Mouse (Mus musculus) embryonic facial prominence, embryonic 10.5 days (tissue): ENCODE results near the gene Gm49358. TPM values are rescaled to one million over a fixed set of nuclear protein-coding genes. Genes with fewer than 3 reads are reported as not detected.

Experiments used
- DNase-seq: peaks from one replicate; pipeline ENCODE4 v3.0.0-alpha.2; 2017; ENCODE audit warnings: low spot score
- H3K27ac ChIP-seq: fragments of 300-500 bp; sonication (generic); replicated peaks from 2 replicates; pipeline ENCODE4 v1.5.1; 2016; ENCODE audit warnings: mild to moderate bottlenecking
- H3K27me3 ChIP-seq: fragments of 300-500 bp; sonication (generic); replicated peaks from 2 replicates; pipeline ENCODE4 v1.6.1; 2016; ENCODE audit warnings: low read depth, mild to moderate bottlenecking; ENCODE audit not compliant: poor library complexity, severe bottlenecking
- H3K36me3 ChIP-seq: fragments of 300-500 bp; sonication (generic); replicated peaks from 2 replicates; pipeline ENCODE4 v1.6.1; 2016; ENCODE audit warnings: mild to moderate bottlenecking, moderate library complexity
- H3K4me1 ChIP-seq: fragments of 300-500 bp; sonication (generic); 2 replicates; pipeline ENCODE4 v1.6.1; 2016
- H3K4me3 ChIP-seq: fragments of 300-500 bp; sonication (generic); 2 replicates; pipeline ENCODE4 v1.5.1; 2016; ENCODE audit warnings: mild to moderate bottlenecking, moderate library complexity
- H3K9me3 ChIP-seq: fragments of 300-500 bp; sonication (generic); 2 replicates; pipeline ENCODE4 v1.6.1; 2016; ENCODE audit warnings: mild to moderate bottlenecking
- WGBS: fragments of 180-500 bp; shearing (Covaris S2); methylation state at CpG from one replicate; pipeline ENCODE4 v1.1.7; 2016; 5-methylcytosine and 5-hydroxymethylcytosine counted together
- polyA plus RNA-seq: library from polyadenylated mRNA; unstranded; fragments of >200 nt; fragmentation: Nextera tagmentation; extraction: Ambion mirVana; gene quantifications from 2 replicates; pipeline ENCODE4 v1.2.1, GENCODE M21; 2016

The Gm49358 gene
- not detected in 2 replicates for polyA plus RNA-seq

DNA sequence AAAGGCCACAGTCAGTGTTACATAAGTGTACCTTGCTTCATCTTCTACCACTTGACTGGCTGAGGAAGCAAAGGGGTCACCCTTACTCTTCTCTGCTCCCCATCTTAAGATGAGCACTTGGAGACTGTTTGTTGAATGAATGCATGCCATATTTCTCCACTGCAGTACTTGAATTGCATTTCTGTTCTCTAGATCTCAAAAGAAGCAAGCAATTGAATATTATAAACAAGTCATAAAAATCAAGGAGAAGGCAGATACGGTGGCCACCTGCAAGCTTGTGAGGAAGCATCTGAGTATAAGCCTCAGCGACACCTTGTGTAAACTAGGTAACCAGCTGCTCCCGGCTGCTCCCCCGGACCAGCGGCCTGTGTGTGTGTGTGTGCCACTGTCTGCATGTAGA, at the start of gene Gm49358:
Gene Gm49358 (plus strand): TSS at position 301 of the 400 bp plus-strand sequence.
- Histone ChIP-seq H3K27ac (no peak within 1 kb of the TSS), H3K9me3 (no peaks in the 10 kb centered on the region), H3K27me3 (no peaks in the 10 kb centered on the region), H3K36me3 (no peaks in the 10 kb centered on the region), H3K4me3 (no peak within 1 kb of the TSS), H3K4me1 (peaks cover 13% of the 10 kb centered on the region)
- 95% methylated on average over 5 of the region's 5 CpGs for WGBS
- no peak for DNase-seq

DNA sequence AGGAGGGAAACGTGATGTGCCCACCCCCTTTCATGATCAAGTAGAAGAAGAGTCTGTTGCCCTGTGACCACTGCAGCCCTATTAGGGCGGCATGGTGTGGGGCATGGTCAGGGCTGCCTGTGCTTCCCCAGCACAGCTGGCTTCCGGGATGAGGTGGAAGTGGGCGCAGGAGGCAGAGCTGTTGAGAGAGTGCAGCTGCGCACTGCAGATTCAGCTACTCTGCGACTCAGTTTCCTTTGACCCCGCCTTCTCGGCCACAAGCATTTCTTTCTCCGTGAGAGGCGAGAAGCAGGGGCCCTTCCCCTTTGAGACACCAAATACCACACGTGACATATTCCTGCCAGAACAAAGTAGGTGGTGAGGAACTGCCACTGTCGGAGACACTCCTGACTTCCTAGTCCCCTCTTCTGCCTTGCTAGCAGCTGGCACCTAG, 36.2 kb upstream of the Gm49358 start:
- H3K27ac ChIP-seq: peak overlapping the region; percentile 79

DNA sequence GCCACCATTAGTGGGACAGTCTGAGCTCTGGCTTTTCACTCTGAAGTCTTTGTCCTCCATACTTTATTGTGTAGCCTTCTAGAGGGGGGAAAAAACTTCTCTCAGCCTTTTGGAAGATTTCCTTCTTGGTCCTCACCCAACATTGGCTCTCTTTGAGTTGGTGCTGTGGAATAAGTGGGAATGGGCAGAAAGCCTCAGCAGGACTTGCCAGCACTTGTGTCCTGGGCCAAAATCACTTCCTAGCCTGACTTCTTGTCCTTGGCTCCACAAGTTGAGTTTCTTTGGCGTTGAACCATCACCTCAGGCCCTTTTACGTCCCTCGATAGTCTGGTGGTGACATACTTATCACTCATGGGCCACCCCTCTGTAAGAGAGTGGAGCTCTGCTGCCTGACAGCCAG, 35.6 kb upstream of the Gm49358 start:
- no peak for DNase-seq
- peak overlapping the region; percentile 79 for H3K27ac ChIP-seq

More for the DNA sequence above, 36.2 kb upstream of the Gm49358 start:
- peak; percentile 65 for DNase-seq
- peaks cover 14% of the 10 kb centered on the region for H3K4me1 ChIP-seq
- no peaks in the 10 kb centered on the region for H3K9me3 ChIP-seq
- H3K4me3 ChIP-seq: peak overlapping the region; percentile 50
- WGBS: 4% methylated on average over 12 of the region's 12 CpGs
- no peaks in the 10 kb centered on the region for H3K36me3 ChIP-seq
- 0 out of 2 replicates have a peak, but pooled peaks cover 3% of the 10 kb centered on the region for H3K27me3 ChIP-seq

DNA sequence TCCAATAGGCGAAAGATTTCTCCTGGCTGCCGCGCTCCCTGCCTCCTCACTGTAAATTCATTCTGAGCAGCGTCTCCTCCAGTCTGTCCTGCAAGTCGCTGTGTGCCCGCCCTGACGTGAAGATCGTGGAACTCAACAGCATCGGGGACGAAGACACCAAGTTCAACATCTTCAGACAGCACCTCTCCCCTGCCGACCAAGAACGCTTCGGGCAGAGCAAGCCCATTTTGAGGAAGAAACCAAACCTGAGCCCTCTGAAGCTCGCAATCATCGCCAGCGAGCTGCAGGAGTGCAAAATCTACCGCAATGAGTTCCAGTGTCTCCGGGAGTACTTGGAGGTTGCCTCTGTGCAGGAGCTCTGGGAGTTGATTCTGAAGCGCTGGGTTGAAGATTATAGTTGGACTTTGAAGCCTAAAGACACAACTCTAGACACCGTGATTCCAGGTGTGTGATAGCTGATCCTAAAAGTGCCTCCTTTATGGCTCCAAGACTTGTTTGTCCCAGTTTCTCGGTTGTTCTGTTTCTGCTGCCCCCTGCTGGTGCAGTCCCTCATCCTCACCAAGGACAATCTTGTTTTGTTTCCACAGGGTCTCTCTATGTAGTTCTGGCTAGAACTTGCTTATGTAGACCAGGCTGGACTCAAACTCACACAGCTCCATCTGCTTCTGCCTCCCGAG, 32.8 kb upstream of the Gm49358 start:
- Histone ChIP-seq H3K27ac (peak overlapping the region; percentile 79), H3K9me3 (no peaks in the 10 kb centered on the region), H3K27me3 (0 out of 2 replicates have a peak, but pooled peaks cover 3% of the 10 kb centered on the region), H3K4me3 (peak overlapping the region; percentile 62), H3K4me1 (peaks cover 14% of the 10 kb centered on the region), H3K36me3 (no peaks in the 10 kb centered on the region)
- DNase-seq: peak; percentile 89
- WGBS: 14% methylated on average over 22 of the region's 22 CpGs

More for the DNA sequence above, 35.6 kb upstream of the Gm49358 start:
- 91% methylated on average over 3 of the region's 3 CpGs for WGBS
- Histone ChIP-seq H3K4me1 (peaks cover 14% of the 10 kb centered on the region), H3K27me3 (0 out of 2 replicates have a peak, but pooled peaks cover 3% of the 10 kb centered on the region), H3K9me3 (no peaks in the 10 kb centered on the region), H3K36me3 (no peaks in the 10 kb centered on the region), H3K4me3 (no peak overlapping the region; the same call in 1 of the 2 replicates)

DNA sequence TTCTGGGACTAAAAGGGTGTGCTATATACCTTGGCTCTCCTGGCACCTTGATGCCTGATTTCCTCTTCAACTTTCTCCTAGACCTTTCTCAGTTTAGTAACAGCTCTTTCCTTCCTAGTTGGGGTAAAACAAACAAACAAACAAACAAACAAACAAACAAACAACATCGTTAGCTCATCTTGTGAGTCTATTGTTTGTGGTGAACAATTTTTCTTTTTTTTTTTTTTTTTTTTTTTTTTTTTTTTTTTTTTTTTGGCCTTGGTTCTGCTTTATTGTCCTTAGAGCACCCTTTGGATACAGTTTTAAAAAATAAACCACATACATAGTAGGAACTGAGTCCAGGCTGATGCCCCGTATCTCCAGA, 32.3 kb upstream of the Gm49358 start:
- DNase-seq: no peak
- 0 out of 2 replicates have a peak, but pooled peaks cover 3% of the 10 kb centered on the region for H3K27me3 ChIP-seq
- 68% methylated on average over 2 of the region's 2 CpGs for WGBS
- H3K4me3 ChIP-seq: peak overlapping the region; percentile 62; the same call in 1 of the 2 replicates
- no peaks in the 10 kb centered on the region for H3K9me3 ChIP-seq
- no peak overlapping the region for H3K27ac ChIP-seq
- H3K36me3 ChIP-seq: no peaks in the 10 kb centered on the region
- H3K4me1 ChIP-seq: peaks cover 14% of the 10 kb centered on the region

DNA sequence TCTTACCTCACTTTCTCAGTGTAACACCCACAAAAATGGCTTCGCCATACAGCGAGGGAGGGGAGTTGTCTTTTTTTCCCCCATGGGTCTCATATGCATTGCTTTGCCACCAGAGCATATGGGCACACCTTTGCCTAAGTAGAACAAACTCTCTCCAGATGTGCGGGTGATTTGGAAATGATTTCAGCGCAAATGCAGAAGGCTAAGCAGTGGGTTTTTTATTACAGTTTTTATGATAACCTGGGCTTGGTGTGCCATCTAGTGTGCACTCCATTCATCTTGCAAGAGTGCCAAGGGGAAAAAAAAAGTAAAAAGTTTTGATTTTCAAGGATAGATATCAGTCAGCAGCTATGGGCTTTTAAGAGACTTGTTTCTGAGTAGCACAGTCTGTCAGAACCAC, 28.7 kb upstream of the Gm49358 start:
- no peaks in the 10 kb centered on the region for H3K4me1 ChIP-seq
- DNase-seq: no peak
- no peaks in the 10 kb centered on the region for H3K9me3 ChIP-seq
- H3K4me3 ChIP-seq: no peak overlapping the region
- no peak overlapping the region for H3K27ac ChIP-seq
- H3K27me3 ChIP-seq: 0 out of 2 replicates have a peak, but pooled peaks cover 1% of the 10 kb centered on the region
- H3K36me3 ChIP-seq: no peaks in the 10 kb centered on the region
- WGBS: 81% methylated on average over 4 of the region's 4 CpGs

DNA sequence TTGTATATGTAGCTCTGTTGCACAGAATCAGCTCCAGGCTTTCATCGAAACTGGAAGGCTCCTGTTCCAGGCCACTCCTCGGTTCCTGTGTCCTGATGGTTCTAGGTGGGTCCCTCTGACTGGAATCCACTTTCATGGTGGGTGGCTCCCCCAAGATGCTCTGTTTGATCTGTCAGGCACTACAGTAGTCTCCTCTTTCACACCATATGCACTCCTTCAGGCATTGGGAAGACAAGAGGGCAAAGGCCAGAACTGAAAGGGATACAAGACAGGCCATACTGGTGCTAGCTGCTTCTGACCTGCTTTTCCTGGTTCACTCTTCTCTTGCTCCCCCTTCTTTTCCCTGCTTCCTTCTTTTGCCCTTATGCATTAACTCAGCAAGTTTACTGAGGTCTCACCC, 20.9 kb upstream of the Gm49358 start:
- 84% methylated on average over 2 of the region's 2 CpGs for WGBS
- H3K4me3 ChIP-seq: no peak overlapping the region
- H3K9me3 ChIP-seq: no peaks in the 10 kb centered on the region
- no peaks in the 10 kb centered on the region for H3K4me1 ChIP-seq
- H3K36me3 ChIP-seq: no peaks in the 10 kb centered on the region
- no peak for DNase-seq
- H3K27me3 ChIP-seq: no peaks in the 10 kb centered on the region
- H3K27ac ChIP-seq: no peak overlapping the region

DNA sequence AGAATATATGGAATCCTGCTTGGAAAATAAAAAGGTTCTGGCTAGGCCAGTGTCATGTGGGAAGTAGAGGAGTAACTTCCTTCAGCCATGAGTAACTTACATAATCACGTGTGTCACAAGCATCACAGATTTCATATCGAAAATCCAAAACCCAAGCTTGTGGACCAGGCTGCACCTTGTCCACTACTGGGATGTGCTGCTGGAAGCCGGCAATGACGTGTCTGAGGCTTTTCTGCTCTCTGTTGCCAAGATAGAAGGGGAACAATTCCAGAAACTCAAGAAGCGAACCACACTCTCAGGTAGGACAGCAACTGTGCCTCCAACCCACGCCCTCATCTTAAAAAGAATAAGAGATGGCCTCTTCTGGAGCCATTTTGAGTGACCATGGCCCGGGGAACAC, 19.5 kb upstream of the Gm49358 start:
- Histone ChIP-seq H3K36me3 (no peaks in the 10 kb centered on the region), H3K9me3 (no peaks in the 10 kb centered on the region), H3K4me3 (no peak overlapping the region), H3K27ac (no peak overlapping the region), H3K27me3 (no peaks in the 10 kb centered on the region), H3K4me1 (no peaks in the 10 kb centered on the region)
- DNase-seq: no peak
- WGBS: 90% methylated on average over 7 of the region's 7 CpGs

DNA sequence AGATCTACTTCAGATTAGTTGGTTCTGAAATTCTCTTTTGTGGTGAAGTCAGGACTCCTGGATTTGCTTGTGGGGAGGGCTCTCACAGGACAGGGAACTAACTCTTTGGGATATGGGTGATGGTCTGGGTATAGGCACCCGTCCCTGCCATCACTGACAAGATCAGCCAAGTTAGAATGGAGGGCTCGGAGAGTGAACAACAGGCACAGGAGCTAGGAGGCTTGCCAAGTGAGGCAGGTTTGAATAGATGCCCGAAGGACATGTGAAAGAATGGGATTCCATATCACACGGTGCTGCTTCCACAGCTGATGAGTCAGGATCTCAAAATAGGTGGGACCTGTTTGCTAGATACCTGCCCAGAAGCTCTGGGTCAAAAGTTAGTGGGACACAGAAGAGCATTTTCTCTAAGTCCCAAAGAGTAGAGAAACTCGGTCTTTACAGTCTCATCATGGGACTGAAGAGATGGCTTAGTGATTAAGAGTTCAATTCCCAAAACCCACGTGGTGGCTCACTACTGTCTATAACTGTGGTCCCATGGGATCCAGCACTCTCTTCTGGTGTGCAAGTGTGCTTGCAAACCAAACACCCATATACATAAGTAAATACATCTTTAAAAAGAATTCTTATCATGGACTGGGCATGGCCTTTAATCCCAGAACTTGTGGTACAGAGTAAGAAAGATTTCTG, 7.8 kb upstream of the Gm49358 start:
- no peak overlapping the region for H3K27ac ChIP-seq
- DNase-seq: no peak
- H3K4me3 ChIP-seq: no peak overlapping the region
- no peaks in the 10 kb centered on the region for H3K9me3 ChIP-seq
- no peaks in the 10 kb centered on the region for H3K36me3 ChIP-seq
- 81% methylated on average over 6 of the region's 6 CpGs for WGBS
- no peaks in the 10 kb centered on the region for H3K27me3 ChIP-seq
- H3K4me1 ChIP-seq: no peaks in the 10 kb centered on the region

DNA sequence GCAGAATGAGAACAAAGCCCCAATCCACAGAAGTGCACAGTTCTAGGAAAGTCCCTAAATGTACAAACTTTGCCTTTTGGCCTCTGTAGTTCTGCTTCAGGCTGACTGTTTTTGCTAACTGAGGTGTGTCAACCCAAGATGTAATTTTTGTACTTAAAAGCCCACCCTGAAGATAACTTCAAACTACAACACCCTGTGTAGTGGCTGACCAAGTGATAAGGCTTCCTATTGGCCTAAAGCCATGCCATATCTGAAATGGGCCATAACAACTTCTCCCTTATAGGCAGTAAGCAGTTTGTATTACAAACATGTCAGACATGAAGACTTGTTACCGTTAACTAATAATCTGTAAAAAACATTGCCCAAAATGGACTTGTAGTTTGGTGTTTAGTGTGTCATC, 6.0 kb upstream of the Gm49358 start:
- DNase-seq: no peak
- peaks cover 13% of the 10 kb centered on the region for H3K4me1 ChIP-seq
- H3K27me3 ChIP-seq: no peaks in the 10 kb centered on the region
- no peaks in the 10 kb centered on the region for H3K36me3 ChIP-seq
- H3K9me3 ChIP-seq: no peaks in the 10 kb centered on the region
- no peak overlapping the region for H3K4me3 ChIP-seq
- no peak overlapping the region for H3K27ac ChIP-seq
- WGBS: 92% methylated on average over 1 of the region's 1 CpGs

DNA sequence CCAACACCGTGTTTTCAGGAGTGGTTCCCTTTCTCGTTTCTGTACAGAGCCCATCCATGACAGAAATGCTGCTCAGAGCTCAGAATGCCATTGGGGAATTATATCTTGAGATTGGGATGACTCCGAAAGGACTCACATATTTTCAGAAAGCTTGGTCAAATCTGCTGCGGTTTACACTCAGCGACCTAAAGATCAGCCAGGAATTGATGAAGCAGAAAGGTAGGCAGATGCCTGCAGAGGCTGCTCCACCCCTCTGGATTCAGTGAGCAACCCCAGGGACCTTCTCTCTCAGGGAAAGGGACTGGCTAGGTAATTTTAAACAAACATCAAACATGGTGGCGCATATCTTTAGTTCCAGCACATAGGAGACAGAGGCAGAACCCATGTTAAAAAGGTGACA, 5.6 kb upstream of the Gm49358 start:
- WGBS: 93% methylated on average over 6 of the region's 6 CpGs
- no peaks in the 10 kb centered on the region for H3K9me3 ChIP-seq

DNA sequence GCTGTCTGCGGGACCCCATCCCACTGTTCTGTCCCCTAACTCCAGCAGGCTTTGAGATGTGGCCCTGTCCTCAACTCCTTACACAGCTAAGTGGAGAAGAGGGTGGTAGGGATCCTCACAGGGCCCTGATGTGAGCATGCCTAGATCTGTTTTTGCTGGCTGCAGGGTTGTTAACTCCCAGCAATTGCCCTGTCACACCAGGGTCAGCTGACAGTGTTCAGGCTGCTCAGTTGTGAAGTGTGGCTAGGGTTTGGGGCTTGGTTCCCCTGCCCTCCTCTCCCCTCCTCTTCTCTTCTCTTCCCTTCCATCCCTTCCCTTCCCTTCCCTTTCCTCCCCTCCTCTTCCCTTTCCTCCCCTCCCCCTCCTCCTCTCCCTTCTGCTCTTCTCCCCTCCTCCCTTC, 2.5 kb upstream of the Gm49358 start:
- Histone ChIP-seq H3K36me3 (no peaks in the 10 kb centered on the region), H3K4me1 (peaks cover 13% of the 10 kb centered on the region), H3K9me3 (no peaks in the 10 kb centered on the region), H3K27ac (peak overlapping the region; percentile 59; the same call in 1 of the 2 replicates), H3K27me3 (no peaks in the 10 kb centered on the region), H3K4me3 (no peak overlapping the region)
- DNase-seq: no peak
- 61% methylated on average over 1 of the region's 1 CpGs for WGBS

More for the DNA sequence above, 5.6 kb upstream of the Gm49358 start:
- H3K4me3 ChIP-seq: no peak overlapping the region
- no peaks in the 10 kb centered on the region for H3K27me3 ChIP-seq
- H3K36me3 ChIP-seq: no peaks in the 10 kb centered on the region
- no peak overlapping the region for H3K27ac ChIP-seq
- peaks cover 13% of the 10 kb centered on the region for H3K4me1 ChIP-seq
- no peak for DNase-seq
